Mouse (Mus musculus) c-Kit-positive CD71-positive TER-119-positive erythroid progenitor cells, embryonic 14.5 days (primary cell): ENCODE data around the gene Rdh13.

ENCODE experiments used
- DNase-seq: peaks from one replicate; pipeline ENCODE4 v3.0.0-alpha.2; 2013; ENCODE audit warnings: low spot score

The Rdh13 gene

GRCm38 (mm10) chr7:4445216-4445791 lies at the start of gene Rdh13:
TSS of gene Rdh13 (minus strand) at chr7:4445649.
- peak; percentile 78 for DNase-seq

- no peak for DNase-seq
Observed at GRCm38 (mm10) chr7:4493991-4494390, 48.5 kb upstream of the Rdh13 start.

GRCm38 (mm10) chr7:4492284-4493224 lies 47.1 kb upstream of the Rdh13 start:
- no peak for DNase-seq

- DNase-seq, result no peak
Observed at GRCm38 (mm10) chr7:4491308-4491707, 45.9 kb upstream of the Rdh13 start.

GRCm38 (mm10) chr7:4482281-4482680 lies 36.8 kb upstream of the Rdh13 start:
- DNase-seq, result no peak

GRCm38 (mm10) chr7:4479674-4480073 lies 34.2 kb upstream of the Rdh13 start:
- no peak for DNase-seq

GRCm38 (mm10) chr7:4478796-4479291 lies 33.4 kb upstream of the Rdh13 start:
- DNase-seq, result no peak

GRCm38 (mm10) chr7:4478021-4478795 lies 32.8 kb upstream of the Rdh13 start:
- no peak for DNase-seq

GRCm38 (mm10) chr7:4473940-4474339 lies 28.5 kb upstream of the Rdh13 start:
- no peak for DNase-seq

- DNase-seq, result no peak
Observed at GRCm38 (mm10) chr7:4471179-4471555, 25.7 kb upstream of the Rdh13 start.

- peak; percentile 18 for DNase-seq
Observed at GRCm38 (mm10) chr7:4470275-4471178, 25.1 kb upstream of the Rdh13 start.

GRCm38 (mm10) chr7:4467801-4468200 lies 22.4 kb upstream of the Rdh13 start:
- no peak for DNase-seq

GRCm38 (mm10) chr7:4464194-4464824 lies 18.9 kb upstream of the Rdh13 start:
- no peak for DNase-seq

GRCm38 (mm10) chr7:4460576-4461434 lies 15.4 kb upstream of the Rdh13 start, which contains the start of gene Eps8l1:
TSS of gene Eps8l1 (plus strand) at chr7:4460674.
- DNase-seq, result no peak

GRCm38 (mm10) chr7:4452644-4453043 lies 7.2 kb upstream of the Rdh13 start:
- no peak for DNase-seq

- no peak for DNase-seq
Observed at GRCm38 (mm10) chr7:4449211-4449610, 3.8 kb upstream of the Rdh13 start.

GRCm38 (mm10) chr7:4448439-4448838 lies 3.0 kb upstream of the Rdh13 start:
- no peak for DNase-seq

- peak; percentile 30 for DNase-seq
Observed at GRCm38 (mm10) chr7:4447138-4447537, 1.7 kb upstream of the Rdh13 start.

GRCm38 (mm10) chr7:4440549-4440948 lies 4.9 kb downstream of the Rdh13 start:
- no peak for DNase-seq

- DNase-seq, result no peak
Observed at GRCm38 (mm10) chr7:4437721-4438120, 7.7 kb downstream of the Rdh13 start.
